Mouse (Mus musculus) yolk sac, embryonic 10.5 days (tissue): ENCODE measurements around the gene Duoxa1.
A peak's percentile ranks its signal among the peaks of the same experiment; 100 is the strongest.
"Not testable (repeated sequence)": the region's sequence is repeated elsewhere in the genome, so short reads cannot be mapped to it uniquely, and the experiment has no call there.

Experiments used
- DNase-seq: peaks from one replicate; pipeline ENCODE4 v3.0.0-alpha.2; 2017; ENCODE audit warnings: low spot score

Gene Duoxa1

GRCm38 (mm10) chr2:122313536-122313935 is at the start of gene Duoxa1:
Gene Duoxa1 (minus strand): TSS chr2:122313730.
- DNase-seq = no peak

- DNase-seq = no peak
These were observed 49.3 kb upstream of the Duoxa1 start for GRCm38 (mm10) chr2:122362622-122363523.

- DNase-seq = no peak
These were observed 48.5 kb upstream of the Duoxa1 start for GRCm38 (mm10) chr2:122361868-122362621.

- DNase-seq = no peak
These were observed 47.7 kb upstream of the Duoxa1 start for GRCm38 (mm10) chr2:122361181-122361580.

- no peak for DNase-seq
These were observed 46.8 kb upstream of the Duoxa1 start for GRCm38 (mm10) chr2:122360310-122360709.

GRCm38 (mm10) chr2:122356187-122356586 is 42.7 kb upstream of the Duoxa1 start:
- no peak for DNase-seq

- DNase-seq = no peak
These were observed 41.9 kb upstream of the Duoxa1 start for GRCm38 (mm10) chr2:122355389-122355788.

GRCm38 (mm10) chr2:122354191-122354929 is 40.8 kb upstream of the Duoxa1 start:
- DNase-seq = no peak

- DNase-seq = no peak
These were observed 40.2 kb upstream of the Duoxa1 start for GRCm38 (mm10) chr2:122353765-122354164.

GRCm38 (mm10) chr2:122352992-122353391 is 39.5 kb upstream of the Duoxa1 start:
- no peak for DNase-seq

GRCm38 (mm10) chr2:122351931-122352329 is 38.4 kb upstream of the Duoxa1 start:
- no peak for DNase-seq

- no peak for DNase-seq
These were observed 37.8 kb upstream of the Duoxa1 start for GRCm38 (mm10) chr2:122351156-122351930.

GRCm38 (mm10) chr2:122349136-122349785 is 35.7 kb upstream of the Duoxa1 start:
- no peak for DNase-seq

- peak; percentile 85 for DNase-seq
These were observed 35.1 kb upstream of the Duoxa1 start for GRCm38 (mm10) chr2:122348531-122349131.

- DNase-seq = no peak
These were observed 33.7 kb upstream of the Duoxa1 start for GRCm38 (mm10) chr2:122347257-122347656.

GRCm38 (mm10) chr2:122346164-122346563 is 32.6 kb upstream of the Duoxa1 start:
- not testable (repeated sequence) for DNase-seq

- no peak for DNase-seq
These were observed 31.8 kb upstream of the Duoxa1 start for GRCm38 (mm10) chr2:122345106-122345893.

- no peak for DNase-seq
These were observed 23.8 kb upstream of the Duoxa1 start for GRCm38 (mm10) chr2:122337291-122337690.

GRCm38 (mm10) chr2:122334170-122334569 is 20.6 kb upstream of the Duoxa1 start:
- DNase-seq = no peak

- DNase-seq = no peak
These were observed 18.7 kb upstream of the Duoxa1 start for GRCm38 (mm10) chr2:122332222-122332621.
